Mouse (Mus musculus) spleen, embryonic (tissue): ENCODE results near the gene Nxpe5.
"Not testable (repeated sequence)": the region's sequence is repeated elsewhere in the genome, so short reads cannot be mapped to it uniquely, and the experiment has no call there.

Source experiments
- CTCF ChIA-PET: fragments of 350-600 bp; sonication (Branson Sonifier 250); formaldehyde crosslinking; loops from one replicate; lab custom pipeline; 2022; lab: Charles Lee

Gene Nxpe5

DNA sequence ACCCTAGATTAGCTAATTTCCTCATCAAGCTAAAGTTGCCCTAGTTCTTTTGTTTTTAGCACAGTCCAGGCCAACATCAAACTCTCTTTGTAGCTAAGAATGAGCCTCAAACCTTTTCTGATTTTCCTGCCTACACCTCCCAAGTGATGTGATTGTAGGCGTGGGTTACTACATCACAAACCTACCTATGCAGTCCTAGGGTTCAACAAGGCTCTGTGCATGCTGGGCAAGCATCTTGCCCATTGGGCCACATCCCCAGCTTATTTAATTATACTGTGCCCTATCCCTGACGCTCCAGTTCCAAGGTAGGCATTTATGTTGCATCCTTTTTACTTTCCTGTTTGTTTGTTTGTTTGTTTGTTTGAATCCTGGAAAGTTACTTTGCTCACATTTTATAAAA, at the start of gene Nxpe5:
Gene Nxpe5 (plus strand): TSS at position 199 of the 400 bp plus-strand sequence.
- CTCF ChIA-PET: interaction anchor here (0.7 kb wide), 1 partner anchor 295 kb away, joined by 3 read pairs; no protein-coding TSS in a partner anchor

DNA sequence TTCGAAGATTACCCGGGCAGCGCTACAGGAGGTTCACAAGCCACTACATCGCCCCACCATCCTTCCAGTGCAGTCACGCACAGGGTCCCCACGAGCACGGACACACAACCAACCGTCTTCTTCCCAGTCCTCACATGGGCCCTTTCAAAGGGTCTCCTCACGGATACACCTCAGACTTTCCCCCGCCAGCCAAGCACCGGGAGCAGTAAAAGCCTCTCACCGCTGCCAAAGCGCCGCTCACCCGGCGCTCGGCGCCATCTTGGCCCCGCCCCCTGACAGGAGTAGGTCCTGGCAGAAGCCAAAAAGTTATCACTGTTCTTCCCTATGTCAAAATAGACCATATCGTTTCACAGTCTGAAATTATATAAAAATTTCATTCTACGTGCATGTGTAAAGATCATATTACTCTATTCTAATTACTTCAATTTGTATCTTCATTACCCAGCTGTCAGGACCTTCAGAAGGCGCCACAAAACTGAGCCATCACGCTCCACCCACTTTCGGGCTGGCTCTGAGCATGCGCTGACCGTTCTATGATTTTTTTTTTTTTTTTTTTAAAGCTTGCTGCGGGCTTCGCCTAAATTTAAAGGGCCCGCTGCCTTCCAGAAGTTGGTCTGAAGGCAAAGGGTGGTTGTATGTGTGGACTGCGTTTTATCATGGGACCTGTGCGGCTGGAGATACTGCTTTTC, 38.6 kb upstream of the Nxpe5 start, which contains the start of the genes Taf6 and Cnpy4:
Gene Taf6 (minus strand): TSS at position 502 of the 689 bp plus-strand sequence.
Gene Cnpy4 (plus strand): TSS at position 536 of the 689 bp plus-strand sequence.
- CTCF ChIA-PET: interaction anchor here (0.5 to 0.6 kb wide), 2 partner anchors 12 to 71 kb away, joined by 3 to 4 read pairs; no protein-coding TSS in a partner anchor

DNA sequence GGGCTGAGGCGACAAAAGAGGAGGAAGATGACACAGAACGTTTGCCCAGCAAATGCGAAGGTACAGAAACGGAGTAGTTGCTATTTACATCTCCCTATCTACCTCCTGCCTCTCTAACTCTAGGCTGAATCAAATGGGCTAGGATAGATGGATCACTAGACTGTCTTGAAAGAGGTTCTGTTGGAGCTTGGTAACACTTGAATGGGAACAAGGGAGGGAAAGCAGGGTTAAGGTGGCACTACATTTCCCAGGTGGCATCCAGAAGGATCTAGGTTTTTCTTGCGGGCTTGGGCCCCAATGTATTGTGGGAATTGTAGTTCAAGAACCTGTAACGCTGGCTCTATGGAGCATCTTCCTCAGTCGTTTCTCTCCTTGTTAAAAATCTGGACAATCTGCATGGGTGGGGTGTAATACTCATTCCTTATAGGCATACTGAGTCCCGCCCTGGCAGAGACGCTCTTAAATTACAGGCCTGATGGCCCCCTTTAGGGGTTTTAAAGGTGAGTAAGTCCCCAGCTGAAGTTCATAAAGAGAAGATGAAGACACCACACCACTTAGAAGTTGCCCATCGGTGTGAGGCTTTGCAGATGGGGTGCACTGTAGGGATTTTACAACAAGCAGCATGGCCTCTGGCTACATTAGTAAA, 37.9 kb upstream of the Nxpe5 start:
- CTCF ChIA-PET: interaction anchor here (0.5 kb wide), 1 partner anchor 71 kb away, joined by 4 read pairs; no protein-coding TSS in a partner anchor

DNA sequence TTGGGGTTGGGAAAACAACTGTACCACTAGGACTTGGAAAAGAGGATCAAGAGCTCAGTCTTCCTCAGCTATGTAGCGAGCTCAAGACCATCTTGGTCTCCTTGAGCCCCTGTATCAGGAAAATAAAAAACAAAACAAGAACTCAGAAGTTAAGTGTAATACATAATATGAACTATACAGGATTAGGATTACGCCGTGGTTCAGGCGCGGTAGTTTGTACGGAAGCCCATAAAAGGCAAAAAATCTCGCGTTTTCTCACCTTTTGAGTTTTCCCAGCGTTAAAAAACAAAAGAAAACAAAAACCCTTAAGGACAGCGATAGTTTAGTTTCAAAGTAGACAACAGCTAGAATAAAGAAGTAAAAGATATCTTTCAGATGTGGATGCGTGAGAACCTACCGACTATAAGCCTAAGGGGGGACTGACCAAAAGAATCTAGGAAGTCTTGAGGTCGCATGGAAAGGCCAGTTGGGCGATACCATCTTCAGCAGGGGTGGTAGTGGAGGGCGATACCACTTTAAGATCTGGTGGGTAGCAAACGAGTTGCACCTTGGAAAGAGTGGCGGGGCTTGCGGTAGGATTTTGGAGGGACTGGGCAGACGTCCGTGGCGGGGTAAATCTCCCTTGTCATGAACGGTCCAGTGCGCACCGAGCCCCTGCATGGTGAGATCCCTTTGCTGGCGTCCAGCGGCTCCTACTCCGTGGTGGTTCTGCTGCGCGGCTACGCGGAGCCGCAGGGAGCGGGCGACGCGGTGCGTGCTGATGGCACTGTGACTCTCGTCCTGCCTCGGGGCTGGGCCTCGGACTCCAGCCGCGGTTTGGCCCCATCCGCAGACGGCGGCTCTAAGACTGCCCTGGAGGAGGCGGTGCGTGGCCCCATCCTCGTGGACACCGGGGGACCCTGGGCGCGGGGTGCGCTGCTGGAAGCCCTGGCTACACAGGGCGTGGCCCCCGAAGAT, 31.6 kb upstream of the Nxpe5 start, which contains the start of gene Mblac1:
Gene Mblac1 (plus strand): TSS at position 544 of the 957 bp plus-strand sequence.
- CTCF ChIA-PET: interaction anchor here (0.5 kb wide), 1 partner anchor 42 kb away, joined by 5 read pairs; no protein-coding TSS in a partner anchor

DNA sequence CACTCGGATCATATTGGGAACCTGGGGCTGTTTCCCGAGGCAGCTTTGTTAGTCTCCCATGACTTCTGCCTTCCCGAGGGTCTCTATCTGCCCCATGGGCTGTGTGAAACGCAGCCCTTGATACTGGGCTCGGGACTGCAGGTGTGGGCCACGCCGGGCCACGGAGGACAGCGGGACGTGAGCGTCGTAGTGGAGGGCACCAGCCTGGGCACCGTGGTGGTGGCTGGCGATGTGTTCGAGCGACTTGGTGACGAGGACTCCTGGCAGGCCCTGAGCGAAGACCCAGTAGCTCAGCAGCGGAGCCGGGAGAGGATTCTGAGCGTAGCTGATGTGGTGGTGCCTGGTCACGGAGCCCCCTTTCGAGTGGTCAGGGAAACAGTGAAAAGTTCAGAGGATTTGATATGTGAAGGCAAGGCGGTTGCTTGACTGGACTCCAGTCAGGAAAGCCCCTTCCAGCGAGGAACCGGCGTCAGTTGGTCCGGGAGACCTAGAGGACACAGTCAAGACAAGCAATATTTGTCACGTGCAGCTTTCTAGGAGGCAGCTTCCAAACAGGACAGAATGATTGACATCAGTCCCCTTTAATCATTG, 30.8 kb upstream of the Nxpe5 start:
- CTCF ChIA-PET: no interaction called here

DNA sequence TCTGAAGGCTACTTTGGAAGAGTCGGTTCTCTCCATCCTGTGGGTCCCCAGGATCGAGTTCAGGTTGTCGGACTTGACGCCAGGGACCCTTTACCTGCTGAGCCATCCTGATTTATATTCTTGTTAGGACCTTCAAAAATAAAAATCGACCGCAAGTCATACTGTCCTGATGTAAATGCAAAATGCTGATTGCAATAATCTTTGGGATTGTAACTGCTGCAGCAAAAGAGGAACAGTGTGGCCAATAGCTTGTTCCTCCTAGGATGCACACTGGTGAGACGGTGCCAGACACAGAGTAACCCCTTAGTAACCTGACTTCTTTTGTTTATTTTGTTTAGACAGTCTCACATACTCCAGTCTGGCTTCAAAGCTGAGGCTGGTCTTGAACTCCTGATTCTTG, 30.2 kb upstream of the Nxpe5 start:
- CTCF ChIA-PET: no interaction called here

DNA sequence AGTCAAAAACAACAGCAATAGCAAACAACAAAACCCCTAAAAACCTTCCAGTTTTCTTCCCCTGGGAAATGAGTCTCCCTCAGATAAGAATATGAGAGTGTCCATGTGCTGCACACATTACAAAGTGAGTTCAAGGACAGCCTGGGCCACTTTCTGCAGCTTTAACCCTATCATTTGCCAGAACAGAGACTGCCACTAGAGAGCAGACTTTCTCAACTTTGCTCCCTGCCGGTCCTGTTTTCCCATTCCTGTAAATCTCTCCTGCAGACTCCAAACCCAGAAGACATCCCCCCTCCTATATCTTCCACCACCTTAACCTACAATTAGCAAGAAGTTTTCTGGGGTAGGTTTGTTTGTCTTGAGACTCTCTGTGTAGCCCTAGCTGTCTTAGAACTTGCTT, 26.1 kb upstream of the Nxpe5 start:
- CTCF ChIA-PET: no interaction called here

DNA sequence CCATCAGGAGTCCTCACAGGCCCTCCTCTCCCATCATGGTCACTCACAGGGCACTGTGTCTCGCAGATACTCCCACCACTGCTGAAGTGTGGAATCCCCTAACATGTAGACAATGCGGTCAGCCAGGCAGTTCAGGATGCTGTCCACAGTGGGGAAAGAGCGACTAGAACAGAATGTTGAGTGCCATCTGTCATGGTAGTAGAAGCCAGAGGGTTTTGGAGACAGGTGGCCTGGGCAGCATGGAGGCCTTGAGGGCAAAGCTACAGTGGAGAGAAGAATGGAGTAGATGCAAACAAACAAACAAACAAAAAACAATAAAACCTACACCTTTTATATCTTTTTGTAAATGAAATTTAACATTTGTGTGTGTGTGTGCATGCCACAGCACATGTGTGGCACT, 23.6 kb upstream of the Nxpe5 start:
- CTCF ChIA-PET: no interaction called here

DNA sequence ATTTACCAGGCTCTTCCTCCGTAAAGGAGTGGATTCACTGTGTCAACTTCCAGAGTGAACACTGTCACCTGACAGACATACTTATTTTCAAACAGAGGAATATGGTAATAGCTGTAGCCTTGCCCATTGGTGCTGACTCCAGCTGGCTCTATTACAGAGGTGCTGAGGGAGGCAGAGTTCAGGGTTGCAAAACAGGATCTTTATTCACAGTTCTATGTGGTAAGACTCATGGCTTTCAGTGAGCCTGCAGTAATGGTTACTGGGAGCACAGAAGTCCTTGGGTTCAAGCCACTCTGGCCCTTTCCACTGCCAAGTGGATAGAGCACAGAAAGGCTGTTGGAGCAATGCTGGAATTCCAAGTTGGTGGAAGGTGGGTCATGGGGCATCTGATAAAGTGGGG, 18.4 kb upstream of the Nxpe5 start:
- CTCF ChIA-PET: no interaction called here

DNA sequence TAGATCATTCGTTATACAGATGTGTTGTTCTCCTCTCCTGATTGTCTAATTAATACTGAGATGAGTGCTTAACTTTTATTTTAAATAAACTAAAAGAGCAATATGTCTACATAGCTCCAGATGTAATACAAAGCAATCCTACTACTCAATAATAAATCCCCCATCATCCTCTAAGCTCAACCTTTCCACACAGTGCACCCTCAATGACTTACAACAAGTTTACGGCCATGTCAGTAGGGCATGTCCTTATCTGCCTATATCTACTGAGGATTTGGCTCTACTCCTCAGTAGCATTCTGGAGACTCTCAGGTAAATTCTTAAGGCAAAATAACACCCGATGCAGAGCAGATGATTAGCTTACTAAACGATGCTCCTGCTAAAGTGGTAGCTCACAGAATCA, 17.8 kb upstream of the Nxpe5 start:
- CTCF ChIA-PET: interaction anchor here (0.7 kb wide), 1 partner anchor 911 kb away, joined by 3 read pairs; no protein-coding TSS in a partner anchor

DNA sequence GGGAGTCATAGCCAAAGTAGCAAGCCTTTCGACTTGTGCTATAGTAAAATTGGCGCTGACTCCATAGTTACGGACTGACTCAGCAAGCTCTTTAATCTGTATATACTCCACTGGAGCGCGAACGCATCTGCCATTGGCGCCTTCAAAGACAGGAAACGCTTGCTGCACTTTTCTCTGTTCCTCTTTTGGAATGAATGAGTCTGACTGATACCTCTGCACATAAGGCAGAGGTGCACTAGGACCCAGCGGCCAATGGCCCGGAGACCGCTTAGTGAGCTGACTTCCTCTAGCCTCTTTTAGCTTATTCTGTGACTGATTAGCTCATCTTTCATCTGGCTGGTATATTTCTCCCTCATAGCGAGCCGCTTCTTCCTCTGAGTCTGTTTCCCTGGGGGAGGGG, 9.1 kb upstream of the Nxpe5 start:
- CTCF ChIA-PET: not testable (repeated sequence)

DNA sequence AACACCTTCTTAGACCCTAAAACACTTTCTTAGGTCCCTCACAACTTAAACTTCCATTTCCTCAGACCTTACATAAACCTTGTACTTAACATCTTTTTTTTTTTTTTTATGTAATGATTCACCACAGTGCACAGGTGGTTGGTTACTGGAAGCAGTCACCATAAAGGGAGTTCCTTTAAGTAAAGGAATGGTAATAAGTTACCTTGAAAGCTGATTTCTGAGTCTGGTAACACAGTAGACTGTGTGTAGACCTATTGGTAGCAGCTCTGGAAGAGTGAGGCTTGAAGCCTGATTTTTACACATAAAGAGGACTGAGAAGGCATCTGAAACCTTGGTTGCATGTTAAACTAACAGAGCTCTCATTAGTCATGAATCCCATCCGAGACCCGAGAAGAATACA, 5.8 kb upstream of the Nxpe5 start:
- CTCF ChIA-PET: interaction anchor here (0.7 kb wide), 1 partner anchor 49 kb away, joined by 3 read pairs; no protein-coding TSS in a partner anchor

DNA sequence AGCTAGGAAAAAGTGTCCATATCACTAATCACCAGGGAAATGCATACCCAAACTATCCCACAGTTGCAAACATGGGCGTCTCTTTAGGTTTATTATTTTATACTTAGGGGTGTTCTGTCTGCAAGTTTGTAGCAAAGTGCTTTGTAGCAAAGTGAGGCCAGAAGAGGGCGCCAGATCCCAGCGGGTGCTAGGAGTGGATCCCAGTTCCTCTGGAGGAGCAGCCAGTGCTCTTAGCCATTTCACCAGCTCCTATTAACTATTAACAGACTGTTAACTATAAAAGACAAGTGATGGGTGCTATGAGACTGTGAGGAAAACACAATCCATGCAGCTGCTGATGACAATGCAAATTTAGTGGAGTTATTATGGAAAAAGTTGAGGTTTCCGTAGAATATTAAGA, 3.6 kb upstream of the Nxpe5 start:
- CTCF ChIA-PET: interaction anchor here (0.8 kb wide), 1 partner anchor 31 kb away, joined by 3 read pairs; no protein-coding TSS in a partner anchor

DNA sequence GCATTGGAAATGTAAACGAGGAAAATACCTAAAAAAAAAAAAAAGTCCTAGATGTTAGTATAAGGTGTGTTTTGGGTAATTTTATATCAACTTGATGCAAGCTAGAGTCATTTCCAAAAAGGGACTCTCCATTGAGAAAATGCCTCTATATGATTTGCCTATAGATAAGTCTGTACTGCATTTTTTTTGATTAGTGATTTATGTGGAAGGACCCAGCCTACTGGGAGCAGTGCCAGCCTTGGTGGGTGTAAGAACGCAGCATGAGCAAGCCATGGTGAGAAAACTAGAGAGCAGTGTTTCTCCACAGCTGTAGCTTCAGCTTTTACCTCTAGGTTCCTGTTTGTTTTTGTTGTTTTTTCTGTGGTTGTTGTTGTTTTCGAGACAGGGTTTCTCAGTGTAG, 2.4 kb upstream of the Nxpe5 start:
- CTCF ChIA-PET: no interaction called here

DNA sequence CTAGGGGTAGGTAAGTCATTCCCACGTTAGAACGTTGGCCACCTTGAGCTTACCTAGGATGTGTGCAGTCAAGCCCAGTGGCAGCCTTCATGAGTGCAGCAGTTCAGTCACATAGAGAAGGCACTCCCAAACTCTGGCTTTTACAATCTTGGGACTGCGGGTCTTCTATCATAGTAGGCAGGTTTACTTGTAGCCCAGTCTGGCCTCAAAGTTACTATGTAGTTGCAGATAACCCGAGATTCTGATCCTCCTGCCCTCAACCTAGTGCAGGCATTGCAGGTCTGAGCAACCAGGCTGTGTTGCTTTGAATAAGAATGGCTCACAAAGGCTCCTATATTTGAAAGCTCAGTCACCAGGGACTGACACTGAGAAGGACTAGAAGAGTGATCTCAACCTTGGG, 793 bp downstream of the Nxpe5 start:
- CTCF ChIA-PET: no interaction called here

DNA sequence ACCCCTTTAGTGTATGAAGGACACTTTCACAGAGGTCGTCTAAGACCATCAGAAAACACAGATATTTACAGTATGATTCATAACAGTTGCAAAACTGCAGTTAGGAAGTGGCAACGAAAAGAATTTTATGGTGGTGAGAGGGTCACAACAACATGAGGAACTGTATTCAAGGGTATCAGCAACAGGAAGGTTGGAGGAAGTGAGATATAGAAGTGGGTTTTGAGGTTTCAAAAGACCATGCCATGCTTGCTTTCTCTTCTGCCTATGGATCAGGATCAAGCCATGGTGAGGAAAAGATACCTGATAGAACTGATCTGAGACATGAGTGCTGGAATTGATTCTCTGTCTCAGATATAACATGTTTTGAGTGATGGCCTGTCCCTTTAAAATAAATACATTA, 1.7 kb downstream of the Nxpe5 start:
- CTCF ChIA-PET: no interaction called here

DNA sequence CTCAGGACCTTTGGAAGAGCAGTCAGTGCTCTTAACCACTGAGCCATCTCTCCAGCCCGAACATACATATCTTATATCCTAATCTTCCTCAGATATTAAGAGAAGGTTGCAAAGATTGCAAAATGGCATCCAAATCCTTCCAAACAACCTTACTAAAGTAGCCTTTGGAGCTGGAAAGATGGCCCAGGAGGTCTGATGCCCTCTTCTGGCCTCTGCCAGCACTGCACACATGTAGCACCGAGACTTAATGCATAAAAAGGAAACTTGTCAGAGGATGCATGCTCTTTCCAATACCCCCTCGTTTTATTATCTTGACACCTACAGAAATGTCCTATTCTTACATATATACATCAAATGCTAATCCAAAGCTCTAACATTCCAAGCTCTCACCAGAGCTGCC, 2.3 kb downstream of the Nxpe5 start:
- CTCF ChIA-PET: no interaction called here

DNA sequence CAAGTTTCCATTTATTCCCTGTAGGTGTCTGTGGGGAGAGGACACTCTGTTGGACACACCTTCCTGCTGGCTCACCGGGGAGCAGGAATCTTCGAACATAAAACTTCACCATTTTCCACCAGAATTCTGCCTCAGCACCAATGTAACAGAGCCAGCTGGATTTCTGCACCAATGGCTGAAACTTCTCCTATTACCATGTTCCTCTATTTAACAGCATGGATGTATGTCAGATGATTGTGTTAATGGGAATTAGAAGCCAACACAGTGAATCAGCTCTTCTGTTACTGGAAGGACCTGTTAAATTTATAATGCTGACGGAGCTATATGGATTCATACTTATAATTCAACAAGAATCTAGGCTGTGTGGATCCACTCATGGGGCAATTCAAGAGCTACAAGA, 3.8 kb downstream of the Nxpe5 start:
- CTCF ChIA-PET: interaction anchor here (0.6 kb wide), 1 partner anchor 579 kb away, joined by 4 read pairs; no protein-coding TSS in a partner anchor

DNA sequence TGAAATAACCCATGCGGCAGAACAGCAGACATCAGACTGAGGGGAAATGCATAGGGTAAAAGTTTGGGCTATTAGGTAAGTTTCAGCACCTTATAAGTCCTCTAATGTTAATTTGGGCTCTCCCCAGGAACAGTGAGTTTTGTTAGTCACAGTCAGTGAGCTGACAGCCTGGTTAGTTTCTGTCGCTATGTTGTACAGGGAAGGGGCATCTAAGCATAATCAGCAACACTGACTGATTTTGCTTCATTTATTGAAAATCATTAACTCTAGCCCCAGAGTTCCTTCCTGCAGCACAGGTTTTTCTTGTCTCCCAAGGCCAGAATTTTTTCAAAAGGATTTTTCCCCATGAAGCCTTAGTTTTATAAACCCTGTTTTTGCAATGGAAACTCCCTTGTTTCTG, 8.1 kb downstream of the Nxpe5 start:
- CTCF ChIA-PET: no interaction called here

DNA sequence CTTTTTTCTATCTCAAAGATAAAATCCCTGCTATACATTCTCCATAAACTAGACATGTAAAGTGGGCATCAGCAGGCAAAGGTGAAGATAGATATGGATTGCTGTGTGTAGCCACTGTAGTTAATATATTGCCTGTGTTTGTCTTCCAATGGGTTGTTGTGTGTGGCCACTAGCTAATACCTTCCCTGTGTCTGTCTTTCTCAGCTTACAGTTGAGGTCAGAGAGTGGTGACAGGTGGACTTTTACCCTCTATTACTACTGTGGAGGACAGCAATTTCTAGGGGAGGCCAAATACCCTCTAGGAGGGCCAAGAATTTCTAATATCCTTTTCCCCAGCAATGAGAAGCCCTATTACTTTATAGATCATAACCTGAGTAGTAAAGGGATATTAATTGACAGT, 8.5 kb downstream of the Nxpe5 start:
- CTCF ChIA-PET: no interaction called here

DNA sequence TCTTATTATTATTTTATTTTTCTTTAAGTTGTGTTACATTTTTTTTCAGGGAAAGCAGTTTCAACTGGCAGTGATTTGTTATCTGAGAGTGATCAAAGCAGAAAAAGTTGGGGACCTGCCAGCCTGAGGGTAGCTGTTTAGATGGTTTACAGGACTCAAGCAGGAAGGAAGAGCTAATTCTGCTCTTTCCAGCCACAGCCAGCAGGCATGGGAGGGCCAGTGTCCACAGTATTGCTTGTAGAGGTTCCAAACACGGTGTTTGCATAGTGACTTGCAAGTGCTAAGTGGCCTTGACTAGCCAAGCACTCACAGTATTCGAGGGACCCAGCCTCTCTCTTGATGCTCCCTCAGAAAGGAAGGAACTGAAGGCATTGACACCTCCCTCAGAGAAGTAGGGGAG, 15.8 kb downstream of the Nxpe5 start:
- CTCF ChIA-PET: no interaction called here
